Mouse (Mus musculus) megakaryocyte, embryonic 14.5 days (primary cell): ENCODE measurements around the gene Ncaph.

Source experiments
- FLI1 ChIP-seq: IDR thresholded peaks from 2 replicates; pipeline ENCODE4 v1.6.1; 2012; ENCODE audit warnings: low read length, inconsistent platforms, mixed read lengths
- GATA1 ChIP-seq: IDR thresholded peaks from 3 replicates; pipeline ENCODE4 v1.6.1; 2012; ENCODE audit warnings: mixed read lengths, low read length, inconsistent platforms, borderline replicate concordance

GRCm38 (mm10) chr2:127131353-127131752 is 2.4 kb downstream of the Ncaph start:
- TF ChIP-seq GATA1 (no peak), FLI1 (no peak)
